Mouse (Mus musculus) heart, postnatal 4 days (tissue): Measurements from ENCODE around the gene Cyp4v3. TPM values are rescaled to one million over a fixed set of nuclear protein-coding genes. Genes with fewer than 3 reads are reported as not detected.

Source experiments
- total RNA-seq, 2 experiments: library from RNA; stranded (reverse); gene quantifications; 2 replicates each; pipeline ENCODE4 v1.2.3; 2021

Gene Cyp4v3
- total RNA-seq, 2 experiments from 2014 or later = 1.1 to 1.4 TPM

Other genes with a start within 250 kb of the Cyp4v3 start
- gene F11, start 71.2 kb downstream of the Cyp4v3 start, total RNA-seq = not detected
- not detected for gene Klkb1, start 38.4 kb downstream of the Cyp4v3 start, total RNA-seq
- not detected for gene Gm45753, start 24.8 kb downstream of the Cyp4v3 start, total RNA-seq
- gene Fam149a, start 49.1 kb upstream of the Cyp4v3 start, total RNA-seq = 1 to 10 TPM; 6.3 to 7.7 TPM
- gene Tlr3, start 77.9 kb upstream of the Cyp4v3 start, total RNA-seq = 1 to 10 TPM; 6.9 to 7.9 TPM
- 100 to 1,000 TPM; 985 TPM for gene Sorbs2, start 174.6 kb upstream of the Cyp4v3 start, total RNA-seq